Mouse (Mus musculus) T-helper 17 cell (primary cell): ENCODE measurements around the gene Zfp46.

Experiments used
- in situ Hi-C, 2 experiments: fragments of 300-600 bp; cut with MboI, MseI; formaldehyde crosslinking; loops; 1 replicate in 1 of 2; 2 replicates in 1 of 2; pipeline ENCODE4 v1.15.1; 2025; ENCODE audit warnings: high pct_unique_total_duplicates in 2 of 2

Zfp46 gene

DNA sequence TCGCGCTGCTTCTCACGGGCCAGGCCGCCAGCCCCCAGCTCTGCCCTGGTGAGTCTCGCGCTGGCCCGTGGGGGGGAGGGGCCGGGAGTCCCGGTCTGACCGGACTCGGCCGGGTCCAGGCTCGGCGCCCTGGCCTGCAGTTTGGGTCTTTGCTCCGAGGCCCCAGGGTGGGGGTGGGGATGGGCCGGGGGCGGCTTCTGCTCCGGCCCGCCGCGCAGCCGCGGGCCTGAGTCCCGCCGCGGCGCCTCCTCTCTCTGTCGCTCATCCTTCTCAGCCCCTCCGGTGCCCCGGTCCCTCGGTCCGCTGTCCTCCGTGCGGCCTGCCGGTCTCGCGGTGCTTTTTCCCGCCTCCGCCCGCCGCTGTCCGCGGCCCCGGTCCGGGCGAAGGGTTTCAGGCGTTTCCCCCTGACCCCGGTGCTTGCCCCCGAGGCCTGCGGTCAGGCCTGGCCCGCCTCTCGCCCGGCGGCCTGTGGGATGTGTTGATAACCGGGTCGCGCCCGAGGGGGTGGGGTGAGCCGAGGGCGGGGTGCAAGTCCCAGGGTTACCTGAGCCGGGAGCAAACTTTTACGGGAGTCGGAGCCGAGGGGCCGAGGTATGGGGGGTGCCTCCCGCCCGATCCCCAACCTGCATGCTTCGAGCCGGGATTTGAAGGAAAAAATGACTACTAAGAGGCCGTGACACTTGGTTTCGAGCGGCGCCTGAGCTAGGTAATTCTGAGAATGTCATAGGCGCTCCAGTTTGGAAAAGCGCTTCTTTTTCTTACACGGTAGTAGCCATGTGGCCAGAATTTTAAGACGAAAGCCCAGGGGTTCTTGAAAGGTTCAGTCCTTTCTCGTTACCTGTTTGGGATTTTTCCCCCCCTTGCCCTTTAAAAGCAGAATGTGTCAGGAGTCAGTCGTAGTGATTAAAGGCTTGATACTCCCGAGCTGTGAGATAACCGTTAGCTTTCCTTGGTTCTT lies 26.8 kb downstream of the Zfp46 start:
- in situ Hi-C loops: no loop called here

DNA sequence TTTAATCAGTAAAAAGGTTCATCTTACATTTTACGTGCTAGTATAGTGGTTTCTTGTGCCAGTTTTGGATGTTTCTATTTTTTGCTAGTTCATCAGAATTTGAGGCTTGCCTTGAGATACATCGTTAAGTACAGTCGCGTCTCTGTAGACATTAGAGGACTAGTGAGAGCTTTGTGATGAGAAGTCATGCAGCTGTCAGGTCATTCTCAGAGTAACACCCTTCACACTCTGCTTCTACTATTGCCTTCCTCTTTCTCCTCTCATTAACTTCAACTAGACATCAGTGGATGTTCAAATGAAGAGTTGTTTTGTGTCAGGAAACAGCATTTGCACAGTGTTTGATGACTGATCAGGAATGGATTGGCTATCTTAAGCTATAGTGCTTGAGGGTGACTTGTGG lies 28.1 kb downstream of the Zfp46 start:
- in situ Hi-C loops: no loop called here

DNA sequence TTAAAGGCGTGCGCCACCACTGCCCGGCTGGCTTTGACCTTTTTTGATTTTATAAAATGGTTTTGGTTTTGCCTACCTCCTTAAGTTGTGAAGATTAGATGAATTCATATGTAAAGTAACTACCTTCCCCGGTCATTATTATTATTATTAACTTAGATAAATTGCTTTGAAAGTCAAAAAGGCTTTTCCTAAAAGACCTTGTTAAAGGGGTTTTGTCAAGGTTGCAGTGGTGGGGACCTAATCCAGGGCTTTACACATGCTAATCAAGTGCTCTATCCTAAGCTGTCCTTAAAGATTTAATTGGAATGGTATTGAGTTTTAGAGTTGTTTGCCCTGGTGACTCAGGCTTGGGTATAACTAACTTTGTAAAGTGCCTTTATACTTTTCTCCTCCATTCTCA lies 33.2 kb downstream of the Zfp46 start:
- in situ Hi-C loops: no loop called here

DNA sequence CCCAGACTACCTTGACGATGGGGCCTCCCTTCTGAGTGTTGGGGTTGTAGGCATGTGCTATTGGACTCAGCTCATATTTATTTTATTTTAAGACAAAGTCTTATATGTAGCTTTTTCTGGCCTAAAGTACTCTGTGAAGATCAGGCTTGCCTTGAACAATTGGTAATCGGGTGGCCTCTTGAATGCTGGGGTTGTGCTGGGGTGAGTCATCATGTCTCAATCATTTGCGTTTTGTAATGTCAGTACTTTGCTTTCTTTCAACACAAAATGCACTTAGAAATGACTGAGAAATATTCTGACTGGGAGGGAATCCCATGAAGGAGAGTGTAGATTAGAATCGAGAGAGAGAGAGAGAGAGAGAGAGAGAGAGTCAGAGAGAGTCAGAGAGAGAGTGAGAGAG lies 35.5 kb downstream of the Zfp46 start:
- in situ Hi-C loops: loop anchor here in 1 of 2 experiments (10.0 kb wide), 1 partner anchor 1005 kb away; no protein-coding TSS in a partner anchor

DNA sequence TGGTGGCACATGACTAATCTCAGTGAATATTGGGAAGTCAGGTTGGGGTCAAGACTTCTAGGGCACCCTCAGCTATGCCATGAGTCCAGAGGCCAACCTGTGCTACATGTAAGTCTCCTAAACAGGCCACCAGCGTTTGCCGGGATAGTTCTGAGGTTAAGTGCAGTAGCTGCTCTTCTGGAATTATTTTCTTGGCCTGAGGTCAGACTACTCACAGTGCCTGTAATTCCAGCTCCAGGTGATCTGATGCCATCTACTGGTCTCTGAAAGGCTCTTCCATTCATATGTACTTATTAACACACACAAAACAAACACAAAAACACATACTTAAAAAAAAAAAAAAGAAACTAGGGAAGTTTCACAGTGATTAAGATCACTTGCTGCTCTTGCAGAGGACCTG lies 39.7 kb downstream of the Zfp46 start:
- in situ Hi-C loops: loop anchor here in 1 of 2 experiments (10.0 kb wide), 1 partner anchor 1001 kb away; no protein-coding TSS in a partner anchor

DNA sequence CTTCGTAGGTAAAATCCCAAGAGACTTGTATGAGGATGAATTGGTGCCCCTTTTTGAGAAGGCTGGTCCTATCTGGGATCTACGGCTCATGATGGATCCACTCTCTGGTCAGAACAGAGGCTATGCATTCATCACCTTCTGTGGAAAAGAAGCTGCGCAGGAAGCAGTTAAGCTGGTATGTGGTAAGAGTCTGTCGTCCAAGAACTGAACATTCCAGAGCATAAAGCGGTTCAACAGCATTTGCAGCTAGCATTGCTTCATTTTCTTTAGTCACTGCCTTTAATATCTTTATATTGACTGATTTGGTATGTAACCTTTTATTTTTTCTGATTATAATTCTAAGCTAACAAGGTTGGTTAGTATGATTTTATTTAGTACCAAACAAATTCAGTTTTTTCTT lies 42.8 kb downstream of the Zfp46 start:
- in situ Hi-C loops: loop anchor here in 1 of 2 experiments (10.0 kb wide), 1 partner anchor 998 kb away; no protein-coding TSS in a partner anchor

DNA sequence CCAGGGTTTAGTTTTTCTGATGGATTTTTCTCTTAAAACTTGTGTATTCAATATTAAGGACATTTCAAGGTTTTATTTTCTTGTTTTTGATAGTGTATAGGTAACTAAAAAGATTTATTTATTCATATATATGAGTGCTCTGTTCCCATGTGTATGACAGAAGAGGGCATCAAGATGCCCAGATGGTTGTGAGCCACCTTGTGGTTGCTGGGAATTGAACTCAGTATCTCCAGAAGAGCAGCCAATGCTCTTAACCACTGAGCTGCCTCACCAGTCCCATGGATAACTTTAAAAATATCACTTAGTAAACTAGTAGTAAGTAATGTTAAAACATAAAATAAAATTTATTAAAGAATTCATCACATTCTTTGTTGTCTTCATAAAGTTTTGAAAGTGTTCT lies 43.6 kb downstream of the Zfp46 start:
- in situ Hi-C loops: loop anchor here in 1 of 2 experiments (10.0 kb wide), 1 partner anchor 997 kb away; no protein-coding TSS in a partner anchor

DNA sequence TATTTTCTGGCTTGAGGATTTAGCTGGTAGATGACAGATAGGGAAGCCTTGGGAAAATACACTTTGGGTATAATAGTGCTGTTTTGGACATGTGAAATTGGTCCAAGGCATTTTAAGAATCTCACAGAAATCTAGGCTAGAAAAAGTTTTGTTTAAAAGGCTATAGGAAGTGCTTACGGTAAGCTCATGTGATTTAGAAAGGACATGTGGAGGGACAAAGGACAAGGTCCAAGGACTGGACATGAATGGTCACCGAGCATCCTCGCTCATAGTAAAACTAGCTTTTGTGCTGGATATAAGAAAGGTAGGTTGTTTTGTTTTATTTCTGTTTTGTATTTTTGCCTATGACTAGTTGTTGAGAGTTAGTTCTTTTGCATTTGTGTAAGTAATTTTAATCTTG lies 47.2 kb downstream of the Zfp46 start:
- in situ Hi-C loops: no loop called here

DNA sequence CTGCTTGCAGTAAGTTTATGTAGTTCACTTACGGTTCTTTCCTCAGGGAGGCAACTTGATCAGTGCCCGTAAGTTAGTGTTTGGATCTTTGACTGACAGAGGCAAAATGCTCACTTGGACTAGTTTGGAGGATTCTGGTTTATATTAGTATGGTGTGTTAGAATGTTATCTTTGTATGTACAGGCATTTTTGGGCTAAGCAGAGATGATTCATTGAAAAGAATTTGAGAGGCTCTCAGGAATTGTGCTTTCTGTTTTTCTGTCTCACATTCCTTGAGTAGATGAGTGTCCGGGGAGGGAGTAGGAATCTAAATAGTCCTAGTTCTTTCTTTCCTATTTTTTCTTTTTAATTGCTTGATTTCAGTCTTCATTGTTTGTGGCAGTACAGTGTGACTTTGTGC lies 48.7 kb downstream of the Zfp46 start:
- in situ Hi-C loops: no loop called here

DNA sequence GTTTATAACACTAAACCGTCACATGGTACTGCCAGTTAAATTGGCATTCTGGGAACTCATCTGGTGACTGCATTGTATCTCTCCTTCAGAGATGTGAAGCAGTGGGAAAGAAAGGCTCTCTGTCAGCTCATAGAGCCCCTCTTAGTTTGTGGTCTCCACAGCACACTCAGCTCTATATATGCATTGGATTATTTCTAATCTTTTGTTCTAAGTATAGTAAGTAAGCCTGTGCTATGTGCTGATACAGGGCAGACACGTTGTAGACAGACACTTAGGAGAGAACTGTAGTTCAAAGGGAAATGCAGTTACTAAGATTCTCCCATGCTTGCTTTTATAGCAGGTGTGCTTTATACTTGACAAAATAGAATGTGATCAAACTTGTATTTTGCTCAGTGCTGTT lies 50.6 kb downstream of the Zfp46 start:
- in situ Hi-C loops: no loop called here

DNA sequence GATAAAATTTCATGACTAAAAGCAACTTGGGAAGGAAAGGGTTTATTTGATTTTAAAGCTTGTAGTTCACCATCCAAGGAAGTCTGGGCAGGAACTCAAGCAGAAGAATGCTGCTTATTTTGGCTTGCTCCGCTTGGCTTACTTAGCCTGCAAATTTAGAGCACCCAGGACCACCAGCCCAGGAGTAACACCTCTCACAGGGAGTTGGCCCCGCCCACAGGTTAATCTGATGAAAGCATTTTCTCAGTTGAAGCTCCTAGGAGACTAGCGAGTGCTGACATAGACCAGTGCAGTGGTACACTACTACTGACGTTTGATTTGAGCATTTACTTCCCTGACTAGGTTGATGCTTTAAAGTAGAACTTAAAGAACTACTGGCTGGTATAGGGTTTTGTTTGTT lies 52.6 kb downstream of the Zfp46 start:
- in situ Hi-C loops: no loop called here
